ENCODE assay signal across 7 mouse cellular contexts in genomic region chr10:112928452-112929221, GRCm38 (mm10). TPM values are rescaled to one million over a fixed set of nuclear protein-coding genes. Genes with fewer than 3 reads are reported as not detected.
DNase-seq lines count a peak whose midpoint lies in the region; ATAC-seq lines count a peak whose summit lies in the region.

TSS of gene Atxn7l3b (minus strand) at chr10:112929001.

- peaks cover 23% of the 10 kb centered on the region; the same call in 1 of the 2 replicates for H3K4me1 ChIP-seq in embryonic facial prominence, embryonic 12.5 days
- H3K4me1 ChIP-seq in limb, embryonic 11.5 days (ENCODE audit: control insufficient read depth, insufficient read depth, low read length) = peaks cover 5% of the 10 kb centered on the region
- peaks cover 34% of the 10 kb centered on the region for H3K4me1 ChIP-seq in midbrain, embryonic 14.5 days (ENCODE audit: control insufficient read depth, insufficient read depth, low read length)

- DNase-seq in adrenal gland, postnatal 25 days = peak; percentile 97
- DNase-seq in heart, adult 11 months = peak; percentile 99
- DNase-seq in kidney, adult 18-20 months = peak; percentile 98
- peak; percentile 97 for DNase-seq in limb, embryonic 11.5 days (ENCODE audit: low spot score)
- DNase-seq in midbrain, embryonic 14.5 days = peak; percentile 96
- peak; percentile 91 to 96 for DNase-seq in spleen, adult 18-20 months

- H3K4me3 ChIP-seq in embryonic facial prominence, embryonic 12.5 days = peak within 1 kb of the TSS; percentile 90
- H3K4me3 ChIP-seq in limb, embryonic 11.5 days (ENCODE audit: low read depth, low read length) = peak within 1 kb of the TSS; percentile 84
- peak within 1 kb of the TSS; percentile 89 for H3K4me3 ChIP-seq in midbrain, embryonic 14.5 days (replicated peaks; ENCODE audit: low read depth, low read length)

- 2% methylated on average over 67 of the region's 70 CpGs for WGBS in embryonic facial prominence, embryonic 12.5 days
- under 1% methylated on average over 70 of the region's 70 CpGs for WGBS in limb, embryonic 11.5 days
- under 1% methylated on average over 70 of the region's 70 CpGs for WGBS in midbrain, embryonic 14.5 days

- H3K4me2 ChIP-seq in embryonic facial prominence, embryonic 12.5 days (replicated peaks) = peak within 1 kb of the TSS; percentile 74
- H3K4me2 ChIP-seq in limb, embryonic 11.5 days (ENCODE audit: low read depth, severe bottlenecking) = peak within 1 kb of the TSS; percentile 69
- H3K4me2 ChIP-seq in midbrain, embryonic 14.5 days (ENCODE audit: low read length) = peak within 1 kb of the TSS; percentile 88

- H3K36me3 ChIP-seq in embryonic facial prominence, embryonic 12.5 days = peaks cover 23% of the 10 kb centered on the region
- H3K36me3 ChIP-seq in limb, embryonic 11.5 days (ENCODE audit: control insufficient read depth, insufficient read depth, low read length) = peaks cover 16% of the 10 kb centered on the region
- H3K36me3 ChIP-seq in midbrain, embryonic 14.5 days (ENCODE audit: control insufficient read depth, insufficient read depth, low read length) = peaks cover 24% of the 10 kb centered on the region

- H3K9me3 ChIP-seq in embryonic facial prominence, embryonic 12.5 days = no peaks in the 10 kb centered on the region
- no peaks in the 10 kb centered on the region; the same call in 1 of the 2 replicates for H3K9me3 ChIP-seq in limb, embryonic 11.5 days (ENCODE audit: control insufficient read depth, low read length)
- no peaks in the 10 kb centered on the region for H3K9me3 ChIP-seq in midbrain, embryonic 14.5 days (ENCODE audit: control insufficient read depth, low read length)

- no peaks in the 10 kb centered on the region for H3K27me3 ChIP-seq in embryonic facial prominence, embryonic 12.5 days
- H3K27me3 ChIP-seq in limb, embryonic 11.5 days (ENCODE audit: control insufficient read depth, insufficient read depth, low read length) = no peaks in the 10 kb centered on the region
- no peaks in the 10 kb centered on the region for H3K27me3 ChIP-seq in midbrain, embryonic 14.5 days (ENCODE audit: control insufficient read depth, insufficient read depth, low read length)

- H3K27ac ChIP-seq in embryonic facial prominence, embryonic 12.5 days = peak within 1 kb of the TSS; percentile 96
- peak within 1 kb of the TSS; percentile 79 for H3K27ac ChIP-seq in limb, embryonic 11.5 days (replicated peaks; ENCODE audit: low read depth, low read length)
- H3K27ac ChIP-seq in midbrain, embryonic 14.5 days (replicated peaks; ENCODE audit: low read depth, low read length) = peak within 1 kb of the TSS; percentile 96

- ATAC-seq in embryonic facial prominence, embryonic 12.5 days (ENCODE audit: insufficient number of reproducible peaks, insufficient read depth, low FRiP score, low TSS enrichment) = peak; percentile 98
- ATAC-seq in limb, embryonic 11.5 days (ENCODE audit: insufficient number of reproducible peaks, low FRiP score, low TSS enrichment, low read depth) = peak; percentile 99
- peak; percentile 99 for ATAC-seq in midbrain, embryonic 14.5 days (ENCODE audit: low FRiP score, low TSS enrichment)

- H3K9ac ChIP-seq in embryonic facial prominence, embryonic 12.5 days = peak within 1 kb of the TSS; percentile 95
- H3K9ac ChIP-seq in limb, embryonic 11.5 days (ENCODE audit: low read length) = peak within 1 kb of the TSS; percentile 96
- H3K9ac ChIP-seq in midbrain, embryonic 14.5 days (replicated peaks; ENCODE audit: low read length) = peak within 1 kb of the TSS; percentile 98

RNA-seq across cellular contexts. Expression of gene Atxn7l3b, which starts in this region (rescaled TPM):
- total RNA-seq in adrenal gland, postnatal 25 days (2021) = 96.7 and 112 TPM in 2 replicates
- polyA plus RNA-seq in embryonic facial prominence, embryonic 12.5 days (2016; fragmentation: Nextera tagmentation; extraction: Ambion mirVana) = 286 and 299 TPM in 2 replicates
- polyA plus RNA-seq in limb, embryonic 11.5 days (2014; fragmentation: Nextera tagmentation; extraction: Ambion mirVana) = 207 and 223 TPM in 2 replicates
- 332 and 356 TPM in 2 replicates for polyA plus RNA-seq in midbrain, embryonic 14.5 days (2014; fragmentation: Nextera tagmentation; extraction: Ambion mirVana)

Comparison
In these comparisons a context has a peak if more than half of its experiments do, and no peak if none do; other contexts are left out.
1. Peak in every context shown above with its lines: DNase-seq, ATAC-seq, H3K4me3 ChIP-seq and H3K27ac ChIP-seq.